Mouse (Mus musculus) brain, embryonic 14.5 days (tissue): ENCODE measurements around the gene Osbpl10. TPM values are rescaled to one million over a fixed set of nuclear protein-coding genes. Genes with fewer than 3 reads are reported as not detected.

ENCODE experiments used
- DNase-seq: peaks from one replicate; pipeline ENCODE4 v3.0.0-alpha.2; 2011; ENCODE audit warnings: low read depth
- CTCF ChIP-seq: fragments of 200-500 bp; IDR thresholded peaks from 2 replicates; pipeline ENCODE4 v1.5.1; 2012; ENCODE audit warnings: inconsistent platforms, mild to moderate bottlenecking, moderate library complexity, borderline replicate concordance; ENCODE audit not compliant: insufficient read depth, insufficient read length; ENCODE audit errors: extremely low read depth
- POLR2A ChIP-seq: fragments of 200-500 bp; IDR thresholded peaks from 2 replicates; pipeline ENCODE4 v1.6.1; 2012; ENCODE audit warnings: mild to moderate bottlenecking, inconsistent platforms, borderline replicate concordance; ENCODE audit not compliant: poor library complexity, insufficient read depth, insufficient read length, severe bottlenecking; ENCODE audit errors: extremely low read depth
- polyA plus RNA-seq: library from polyadenylated mRNA; depleted of rRNA; stranded (reverse); fragments of >200 nt; gene quantifications from 2 replicates; pipeline ENCODE4 v1.2.3, GENCODE M21; 2012

The Osbpl10 gene
- polyA plus RNA-seq, 1 experiment, result 7.3 TPM

DNA sequence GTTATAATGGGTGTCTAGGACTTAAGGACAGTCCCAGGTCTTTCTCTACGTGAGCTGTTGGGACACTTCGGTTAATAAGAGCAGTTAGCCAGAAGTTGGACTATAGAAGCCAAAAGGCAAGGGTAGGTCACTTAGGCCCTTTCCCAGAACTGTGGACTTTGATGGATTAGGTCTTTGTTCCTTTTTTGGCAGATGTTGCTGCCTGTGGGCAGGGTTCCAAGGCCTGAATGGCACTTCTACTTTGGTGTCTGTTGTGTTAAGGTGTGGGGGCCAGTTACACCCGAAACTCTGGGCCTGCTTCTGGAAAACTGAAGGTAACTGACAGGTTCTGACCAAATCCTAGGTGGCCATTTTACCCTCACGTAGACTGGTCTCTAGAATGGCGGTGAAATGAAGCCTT, 141.9 kb downstream of the Osbpl10 start:
- peak; percentile 55 for DNase-seq
- no peak for TF ChIP-seq CTCF
- TF ChIP-seq POLR2A, result no peak

DNA sequence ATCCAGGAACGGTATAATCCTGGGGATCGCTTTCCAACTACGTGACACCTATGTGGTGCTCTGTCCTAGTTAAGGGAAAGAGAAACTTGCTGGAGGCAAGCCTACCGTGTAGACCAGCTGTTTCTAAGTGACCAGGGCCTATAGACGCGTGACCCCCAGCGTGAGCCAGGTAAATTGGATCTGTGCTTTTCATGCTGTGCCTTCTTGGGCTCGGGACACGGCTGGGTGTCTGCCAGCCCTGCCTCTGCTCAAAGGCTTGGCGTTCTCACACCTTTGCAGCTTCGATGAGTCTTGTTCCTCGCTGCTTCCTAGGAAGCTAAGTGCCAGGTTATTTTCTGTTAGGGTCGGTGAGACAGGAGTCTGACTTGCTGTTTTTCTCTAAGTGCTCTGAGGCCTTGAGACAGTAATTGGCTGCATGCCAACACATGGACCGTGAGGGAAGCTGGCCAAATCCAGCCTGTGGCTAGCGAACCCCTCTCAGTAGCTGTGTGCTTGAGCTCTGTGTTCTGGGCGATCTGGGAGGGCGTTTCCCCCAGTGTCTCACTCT, 142.4 kb downstream of the Osbpl10 start:
- TF ChIP-seq CTCF, result no peak
- TF ChIP-seq POLR2A, result no peak
- peak; percentile 89 for DNase-seq

DNA sequence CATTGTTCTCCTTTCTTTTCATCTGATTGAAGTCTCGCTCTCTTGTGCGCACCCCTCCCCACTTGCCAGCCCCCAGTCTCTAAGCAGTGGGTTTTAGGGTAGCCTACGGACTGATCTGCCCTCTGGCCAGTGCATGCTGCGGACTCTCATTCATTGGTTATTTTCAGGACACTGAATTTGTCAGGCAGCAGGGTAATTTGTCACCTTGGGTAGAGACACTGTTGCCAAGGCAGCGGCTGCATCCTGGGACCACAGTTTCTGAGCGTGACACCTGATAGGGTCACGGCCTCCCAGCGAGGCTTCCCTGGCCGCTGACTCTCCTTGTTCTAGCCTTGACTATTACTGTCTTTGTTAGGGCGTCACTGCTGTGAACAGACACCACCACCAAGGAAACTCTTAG, 149.0 kb downstream of the Osbpl10 start:
- no peak for TF ChIP-seq CTCF
- no peak for TF ChIP-seq POLR2A
- no peak for DNase-seq

DNA sequence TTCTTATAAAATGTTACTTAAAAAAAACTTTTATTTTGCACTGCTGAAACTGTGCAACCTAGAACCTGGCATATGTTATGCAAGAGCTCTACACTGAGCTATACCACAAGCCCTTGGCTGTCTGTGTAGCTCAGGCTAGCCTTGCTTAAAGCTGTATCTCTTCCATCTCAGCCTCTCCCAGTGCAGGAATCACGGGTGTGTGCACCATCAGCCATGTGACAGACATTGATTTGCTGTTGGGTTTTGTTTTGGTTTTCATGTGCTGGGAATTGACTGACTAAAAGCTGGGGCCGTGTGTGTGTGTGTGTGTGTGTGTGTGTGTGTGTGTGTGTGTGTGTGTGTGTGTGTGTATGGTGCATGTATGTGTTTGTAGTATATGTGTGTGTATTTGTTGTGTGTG, 155.6 kb downstream of the Osbpl10 start:
- DNase-seq, result no peak
- no peak for TF ChIP-seq POLR2A
- no peak for TF ChIP-seq CTCF

DNA sequence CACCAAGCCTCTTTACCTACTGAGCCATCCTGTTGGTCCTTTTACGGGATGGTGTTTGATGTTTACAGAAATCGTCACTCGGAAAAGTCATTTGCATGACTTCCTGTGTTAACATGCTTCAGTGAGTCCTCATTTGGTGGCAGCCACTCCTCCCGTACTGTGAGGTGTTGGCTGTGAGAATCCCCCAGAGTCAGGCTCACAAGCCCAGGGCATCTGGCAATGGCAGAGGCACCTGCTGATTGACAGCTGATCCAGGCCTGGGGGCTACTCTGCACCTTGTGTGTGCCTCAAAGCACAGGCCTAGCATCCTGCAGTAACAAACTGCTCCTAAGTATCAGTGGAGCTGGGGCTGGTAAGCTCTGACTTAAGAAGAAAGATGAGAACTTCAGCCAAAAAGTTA, 156.4 kb downstream of the Osbpl10 start:
- peak; percentile 54 for DNase-seq
- TF ChIP-seq CTCF, result no peak
- no peak for TF ChIP-seq POLR2A

DNA sequence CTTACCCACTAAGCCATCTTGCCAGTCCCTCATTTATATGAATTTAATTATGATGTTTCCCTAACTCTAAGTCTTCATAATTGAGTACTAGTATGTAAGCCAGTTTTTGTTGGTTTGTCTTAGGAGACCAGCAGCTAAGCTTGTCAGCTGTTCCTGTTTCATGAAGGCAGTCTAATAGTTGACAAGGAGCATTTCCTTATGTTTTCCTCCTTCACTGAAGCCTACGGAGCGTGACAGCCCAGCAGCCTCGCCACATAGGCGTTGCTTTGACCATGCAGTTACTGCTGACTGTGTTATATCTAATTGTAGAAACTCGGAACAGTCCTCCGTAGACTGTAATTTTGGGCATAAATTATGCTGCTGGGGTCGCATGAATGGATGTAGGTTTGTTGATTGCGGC, 157.0 kb downstream of the Osbpl10 start:
- no peak for TF ChIP-seq POLR2A
- no peak for TF ChIP-seq CTCF
- DNase-seq, result no peak

DNA sequence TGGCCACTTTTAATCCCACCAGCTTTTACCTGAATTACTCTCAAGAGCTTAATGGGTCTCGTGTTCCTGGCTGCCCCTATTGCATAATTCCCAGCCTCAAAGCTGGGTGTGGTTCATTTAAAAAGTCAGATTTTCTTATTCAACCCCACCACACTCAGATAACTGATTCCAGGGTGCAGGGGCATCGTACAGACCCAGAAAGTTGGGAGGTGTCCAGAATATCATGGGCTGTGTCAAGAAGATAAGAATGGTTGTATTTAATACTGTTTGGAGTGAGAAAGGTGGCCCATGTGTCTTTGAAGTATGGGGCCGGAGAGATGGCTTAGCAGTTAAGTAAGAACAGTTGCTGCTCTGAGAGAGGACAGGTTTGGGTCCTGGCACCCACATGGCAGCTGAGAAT, 159.5 kb downstream of the Osbpl10 start:
- TF ChIP-seq CTCF (no peak), POLR2A (no peak)
- no peak for DNase-seq

DNA sequence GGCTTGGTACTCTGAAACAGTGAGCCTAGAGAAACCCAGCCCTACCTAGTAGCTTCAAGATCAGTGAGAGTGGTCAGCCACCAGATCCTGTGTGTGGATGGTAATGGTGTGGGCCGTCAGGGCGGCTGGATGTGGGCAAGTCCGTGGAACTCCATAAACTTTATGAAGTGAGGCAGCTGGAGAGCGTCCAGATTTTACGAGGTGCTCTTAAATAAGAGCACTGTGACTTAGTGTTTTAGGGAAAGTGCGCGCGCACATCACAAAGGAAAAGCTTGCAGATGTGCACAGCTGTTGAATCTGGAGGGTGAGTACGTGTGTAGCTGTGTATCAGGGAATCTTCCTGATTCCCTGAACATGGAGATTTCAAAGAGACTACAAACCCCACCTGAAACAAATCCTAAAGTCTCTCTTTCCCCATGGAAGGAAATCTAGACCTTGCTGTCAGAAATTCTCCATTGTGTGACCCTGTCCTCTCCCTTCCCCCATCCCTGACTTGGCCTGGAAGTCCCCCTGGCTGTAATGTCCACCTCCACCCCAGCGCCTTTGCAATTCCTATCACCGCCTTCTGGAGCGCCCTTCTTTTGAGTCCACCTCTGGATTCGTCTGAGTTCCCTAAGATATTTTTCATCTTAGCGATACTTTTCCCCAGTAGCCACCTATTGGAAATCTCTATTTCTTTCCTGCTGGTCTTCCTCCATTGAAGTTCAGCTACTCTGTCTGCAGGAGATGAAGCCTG, 161.4 kb downstream of the Osbpl10 start:
- no peak for DNase-seq
- TF ChIP-seq CTCF, result no peak
- TF ChIP-seq POLR2A, result no peak

DNA sequence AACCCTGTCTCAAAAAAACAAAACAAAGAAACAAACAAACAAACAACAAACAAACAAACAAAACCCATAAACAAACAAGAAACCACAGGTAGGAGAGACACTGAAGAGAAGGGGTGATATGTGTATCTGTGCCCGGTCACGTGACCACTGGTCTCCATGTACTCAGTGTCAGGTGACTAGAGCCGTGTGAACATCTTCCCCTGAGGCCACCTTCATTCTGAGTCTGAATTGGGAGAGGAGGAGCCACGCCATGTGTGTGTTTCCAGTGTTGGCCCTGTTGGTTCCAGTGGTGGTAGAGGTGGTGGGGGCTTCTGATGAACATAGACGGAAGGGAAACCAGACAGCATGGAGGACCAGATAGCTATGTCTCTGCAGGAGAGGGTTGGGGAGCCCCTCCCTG, 168.8 kb downstream of the Osbpl10 start:
- no peak for DNase-seq
- TF ChIP-seq POLR2A (no peak), CTCF (no peak)

DNA sequence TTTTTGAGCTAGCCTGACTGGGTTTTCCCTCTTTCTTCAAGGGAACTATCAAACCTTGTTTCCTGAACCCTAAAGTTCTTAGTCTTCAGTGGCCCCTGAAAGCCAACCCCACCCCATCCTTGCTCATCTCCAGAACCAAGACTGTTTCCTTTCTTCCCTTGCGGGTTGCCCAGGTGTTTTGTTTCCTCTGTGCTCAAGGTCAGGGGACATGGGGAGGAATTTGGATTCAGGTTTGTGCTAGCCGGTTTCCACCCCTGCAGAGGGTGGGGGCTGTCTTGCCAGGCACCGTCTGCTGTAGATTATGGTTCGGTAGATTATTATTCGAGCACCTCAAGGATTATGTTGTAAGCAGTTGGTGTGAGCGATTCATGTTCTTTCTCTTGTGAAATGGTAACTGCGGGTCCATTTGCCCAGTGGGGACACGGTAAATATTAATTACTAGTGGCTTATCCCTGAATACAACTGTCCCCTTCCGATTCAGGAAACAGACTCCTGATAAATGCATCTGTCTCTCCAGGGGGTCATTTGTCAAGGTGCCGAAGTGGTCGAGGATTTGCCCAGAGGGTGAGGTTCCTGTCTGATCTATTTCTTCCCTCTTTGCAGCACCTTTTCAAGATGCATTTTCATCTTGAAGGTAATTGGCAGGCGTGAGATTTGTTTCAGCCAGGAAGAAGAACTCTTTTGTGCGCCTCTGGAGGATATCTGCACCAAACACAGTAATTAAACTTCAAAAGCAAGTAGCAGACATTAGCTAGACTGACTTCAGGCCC, 169.4 kb downstream of the Osbpl10 start:
- TF ChIP-seq POLR2A (no peak), CTCF (no peak)
- DNase-seq, result peak; percentile 57

DNA sequence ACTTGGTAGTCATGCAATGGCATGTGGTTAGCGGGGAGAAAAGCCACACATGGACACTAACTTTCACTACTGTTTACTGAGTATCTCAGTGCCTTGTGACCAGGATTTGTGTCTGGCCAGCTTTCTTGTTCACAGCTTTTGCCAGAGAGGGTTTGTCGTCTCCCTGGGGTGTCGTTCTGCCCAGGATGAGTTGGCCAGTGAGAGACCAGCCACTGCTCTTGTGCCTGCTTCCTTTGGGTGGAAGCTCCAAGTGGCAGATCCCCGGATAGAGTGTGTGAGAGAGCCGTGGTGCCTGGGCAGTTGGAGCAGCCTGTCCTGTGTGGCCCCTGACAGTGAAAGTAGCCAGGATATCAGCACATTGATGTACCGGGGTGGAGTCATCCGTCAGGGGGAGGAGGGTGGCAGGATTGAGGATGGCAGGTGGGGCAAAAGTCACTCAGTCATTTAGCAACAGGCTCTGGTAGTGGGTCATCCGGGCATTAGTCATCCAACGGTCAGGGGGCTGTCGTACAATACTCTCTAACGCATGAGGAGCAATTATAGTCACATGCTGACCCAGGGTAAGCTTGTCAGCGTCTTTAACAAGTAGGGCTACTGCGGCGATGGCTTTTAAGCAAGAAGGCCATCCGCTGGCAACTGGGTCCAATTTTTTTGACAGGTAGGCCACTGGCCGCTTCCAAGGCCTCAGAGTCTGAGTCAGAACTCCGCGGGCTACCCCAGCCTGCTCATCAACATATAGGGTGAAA, 170.8 kb downstream of the Osbpl10 start:
- TF ChIP-seq CTCF (no peak), POLR2A (no peak)
- DNase-seq, result no peak
